Mouse (Mus musculus): ENCODE results near the gene Hap1. TPM values are rescaled to one million over a fixed set of nuclear protein-coding genes. Genes with fewer than 3 reads are reported as not detected.
"Not testable (repeated sequence)": the region's sequence is repeated elsewhere in the genome, so short reads cannot be mapped to it uniquely, and the experiment has no call there.

Hap1 gene
- total RNA-seq, 2 experiments from 2014 or later = not detected

DNA sequence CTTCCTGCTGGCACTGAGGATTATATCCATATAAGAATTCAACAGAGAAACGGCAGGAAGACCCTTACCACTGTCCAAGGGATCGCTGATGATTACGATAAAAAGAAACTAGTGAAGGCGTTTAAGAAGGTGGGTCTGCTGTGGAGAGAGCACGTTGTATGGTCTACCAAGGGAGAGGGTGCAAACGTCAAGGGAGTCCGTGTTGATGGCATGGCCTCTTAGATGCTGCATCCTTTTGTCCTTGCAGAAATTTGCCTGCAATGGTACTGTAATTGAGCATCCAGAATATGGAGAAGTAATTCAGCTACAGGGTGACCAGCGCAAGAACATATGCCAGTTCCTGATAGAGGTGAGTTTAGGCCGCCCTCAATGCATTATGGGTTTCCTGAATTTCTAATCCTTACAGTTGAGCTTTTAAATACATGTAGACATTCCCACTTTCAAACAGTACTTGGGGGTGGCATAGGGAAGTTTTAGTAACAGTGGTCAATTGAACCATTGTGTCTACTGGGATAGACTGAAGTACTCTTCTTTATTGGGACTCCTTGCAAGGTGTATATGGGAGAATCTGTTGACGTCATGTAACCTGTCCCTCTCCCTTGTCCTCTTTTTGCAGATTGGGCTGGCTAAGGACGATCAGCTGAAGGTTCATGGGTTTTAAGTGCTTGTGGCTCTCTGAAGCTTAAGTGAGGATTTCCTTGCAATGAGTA lies 35.1 kb downstream of the Hap1 start:
- not testable (repeated sequence) for ATAC-seq (replicated peaks; ENCODE audit: low FRiP score, poor library complexity, severe bottlenecking)

DNA sequence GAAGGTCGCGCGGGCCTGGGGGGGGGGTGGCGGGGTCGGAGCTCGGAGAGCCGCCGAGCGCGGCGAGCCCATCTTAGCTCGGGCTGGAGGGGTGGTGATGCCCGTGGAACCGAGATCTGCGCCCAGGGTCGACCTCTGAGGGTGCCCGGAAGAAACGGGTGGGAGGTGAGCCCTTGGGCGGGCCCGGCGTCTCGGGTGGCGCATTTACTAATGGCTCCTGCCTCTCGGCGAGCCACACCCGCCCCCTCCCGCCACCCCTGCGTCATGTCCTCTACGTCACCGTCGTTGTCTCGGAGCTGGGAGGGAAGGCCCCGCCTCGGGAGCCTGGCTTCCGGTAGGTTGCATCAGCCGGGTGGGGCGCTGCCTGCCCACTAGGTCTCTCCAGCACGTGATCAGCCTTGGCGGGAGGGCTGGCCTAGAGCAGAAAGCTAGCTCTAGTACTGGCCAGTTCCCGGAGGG lies 35.7 kb downstream of the Hap1 start:
- peak; percentile 87 for ATAC-seq (replicated peaks; ENCODE audit: low FRiP score, poor library complexity, severe bottlenecking)

DNA sequence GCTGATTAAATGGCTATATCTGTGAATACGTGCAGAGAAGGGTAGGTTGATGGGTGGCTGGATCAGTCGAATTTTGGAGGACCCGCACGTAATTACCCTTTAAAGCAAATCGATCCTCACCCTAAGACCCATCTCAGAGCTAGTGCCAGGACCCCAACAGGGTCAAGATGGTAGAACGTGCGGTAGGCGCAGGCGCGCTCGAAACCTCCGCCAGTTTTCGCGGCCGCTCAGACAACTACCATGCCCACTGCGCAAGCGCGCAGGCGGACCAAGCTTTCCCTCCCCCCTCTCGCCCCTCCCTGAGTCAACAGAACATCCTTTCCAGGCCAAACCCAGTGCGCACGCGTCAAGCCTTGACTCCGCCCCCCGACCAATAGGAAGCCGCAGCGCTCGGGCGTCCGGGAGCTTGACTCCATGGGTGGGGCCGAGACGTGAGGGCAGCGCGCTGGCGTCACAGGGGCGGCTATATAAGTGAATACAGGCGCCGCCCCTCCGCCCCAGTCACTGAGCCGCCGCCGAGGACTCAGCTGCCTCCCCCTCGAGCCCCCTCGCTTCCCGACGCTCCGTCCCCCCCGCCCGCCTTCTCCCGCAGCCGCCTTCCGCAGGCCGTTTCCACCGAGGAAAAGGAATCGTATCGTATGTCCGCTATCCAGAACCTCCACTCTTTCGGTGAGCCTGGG lies 36.3 kb downstream of the Hap1 start, which contains the start of gene Eif1:
Gene Eif1, plus strand, starts transcription at position 394 of the 680 bp plus-strand sequence.
- peak; percentile 86 for ATAC-seq (replicated peaks; ENCODE audit: low FRiP score, poor library complexity, severe bottlenecking)

DNA sequence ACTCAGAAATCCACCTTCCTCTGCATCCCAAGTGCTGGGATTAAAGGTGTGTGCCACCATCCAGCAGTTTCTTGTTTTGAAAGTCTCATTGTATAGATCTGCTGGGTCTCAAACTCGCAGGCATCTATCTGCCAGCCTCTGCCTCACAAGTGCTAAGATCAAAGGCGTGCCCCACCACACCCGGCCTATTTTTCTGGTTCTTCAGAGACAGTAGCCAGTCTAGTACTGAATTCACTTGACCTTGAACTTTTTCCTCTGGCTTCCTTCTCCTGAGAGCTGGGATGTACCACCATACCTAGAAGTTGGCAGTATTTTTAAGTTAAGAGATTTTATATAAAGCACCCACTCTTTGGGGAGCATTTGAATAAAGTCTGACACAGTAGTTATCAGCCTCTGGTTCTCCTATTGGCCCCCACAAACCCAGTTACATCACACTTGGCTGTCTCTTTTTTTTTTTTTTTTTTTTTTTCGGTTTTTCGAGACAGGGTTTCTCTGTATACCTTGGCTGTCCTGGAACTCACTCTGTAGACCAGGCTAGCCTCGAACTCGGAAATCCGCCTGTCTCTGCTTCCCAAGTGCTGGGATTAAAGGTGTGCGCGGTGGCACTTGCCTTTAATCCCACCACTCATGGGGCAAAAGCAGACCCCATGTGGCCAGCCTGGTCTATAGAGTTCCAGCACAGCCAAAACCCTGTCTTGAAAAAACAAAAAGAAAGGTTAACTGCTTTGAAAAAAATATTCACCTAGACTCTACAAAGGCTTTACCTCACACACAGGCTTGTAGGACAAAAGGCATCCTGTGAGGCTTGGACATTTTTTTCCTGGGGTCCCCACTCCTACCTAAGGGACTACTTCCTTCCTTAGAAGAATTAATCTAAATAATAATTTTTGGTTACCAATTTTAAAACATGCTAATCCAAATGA lies 37.1 kb downstream of the Hap1 start:
- ATAC-seq (replicated peaks; ENCODE audit: low FRiP score, poor library complexity, severe bottlenecking) = no peak

DNA sequence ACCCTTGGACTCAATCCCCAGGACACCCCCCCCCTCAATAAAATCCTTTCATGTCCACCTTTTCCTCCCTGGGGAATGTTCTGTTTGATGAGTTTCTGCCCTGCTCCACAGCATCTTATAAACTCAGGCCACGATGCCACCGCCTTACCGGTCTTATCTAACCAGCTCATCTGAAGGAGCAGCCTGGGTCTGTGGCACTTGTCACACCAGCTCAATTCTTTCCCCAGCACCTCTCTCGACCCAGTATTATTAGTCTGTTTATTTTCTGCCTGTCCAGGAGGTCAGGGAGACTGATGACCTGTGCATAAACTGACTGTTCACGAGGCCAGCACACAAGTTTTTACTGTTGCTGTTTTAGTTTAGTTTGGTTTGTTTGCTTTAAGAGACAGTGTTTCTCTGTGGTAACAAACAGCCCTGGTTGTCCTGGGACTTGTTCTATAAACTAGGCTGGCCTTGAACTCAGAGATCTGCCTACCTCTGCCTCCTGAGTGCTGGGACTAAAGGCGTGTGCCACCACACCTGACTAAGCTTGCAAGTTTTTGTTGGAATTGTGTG lies 38.0 kb downstream of the Hap1 start:
- ATAC-seq (replicated peaks; ENCODE audit: low FRiP score, poor library complexity, severe bottlenecking) = peak; percentile 43

DNA sequence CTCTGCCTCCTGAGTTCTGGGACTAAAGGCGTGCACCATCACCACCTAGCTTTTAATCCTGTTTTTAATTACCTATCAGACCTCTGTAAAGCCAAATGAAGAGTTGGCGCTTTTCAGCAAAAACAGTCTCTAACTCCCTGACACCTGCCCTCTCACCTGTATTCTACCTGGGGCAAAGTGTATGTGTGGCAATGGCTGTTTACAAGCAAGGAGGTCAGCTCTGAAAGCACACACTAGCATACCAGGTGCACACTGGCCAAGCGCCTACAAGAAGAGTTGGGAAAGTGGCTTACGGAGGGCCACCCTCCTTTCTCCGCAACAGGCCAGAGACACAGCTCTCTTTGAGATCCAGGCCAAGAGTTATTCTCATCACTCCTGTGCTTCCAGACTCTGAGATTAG lies 40.5 kb downstream of the Hap1 start:
- no peak for ATAC-seq (replicated peaks; ENCODE audit: low FRiP score, poor library complexity, severe bottlenecking)

DNA sequence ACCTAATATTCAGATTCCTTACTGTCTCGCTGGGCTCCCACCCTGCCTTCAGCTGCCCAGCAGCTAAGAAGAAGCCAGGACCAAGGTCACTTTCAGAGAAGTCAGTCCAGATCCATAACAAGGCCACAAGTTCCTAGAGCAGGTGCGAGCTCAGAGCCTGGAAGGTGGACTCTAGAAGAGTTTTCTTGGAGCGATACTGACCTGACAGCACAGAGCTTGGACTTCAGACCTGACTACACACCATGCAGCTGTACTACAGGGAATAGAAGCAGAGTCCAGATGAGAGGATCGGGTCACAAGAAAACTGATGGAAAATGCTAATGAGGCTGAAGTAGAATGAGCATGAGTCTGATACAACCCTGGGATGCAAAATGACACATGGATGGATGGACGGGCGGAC lies 42.5 kb downstream of the Hap1 start:
- ATAC-seq (replicated peaks; ENCODE audit: low FRiP score, poor library complexity, severe bottlenecking) = no peak

DNA sequence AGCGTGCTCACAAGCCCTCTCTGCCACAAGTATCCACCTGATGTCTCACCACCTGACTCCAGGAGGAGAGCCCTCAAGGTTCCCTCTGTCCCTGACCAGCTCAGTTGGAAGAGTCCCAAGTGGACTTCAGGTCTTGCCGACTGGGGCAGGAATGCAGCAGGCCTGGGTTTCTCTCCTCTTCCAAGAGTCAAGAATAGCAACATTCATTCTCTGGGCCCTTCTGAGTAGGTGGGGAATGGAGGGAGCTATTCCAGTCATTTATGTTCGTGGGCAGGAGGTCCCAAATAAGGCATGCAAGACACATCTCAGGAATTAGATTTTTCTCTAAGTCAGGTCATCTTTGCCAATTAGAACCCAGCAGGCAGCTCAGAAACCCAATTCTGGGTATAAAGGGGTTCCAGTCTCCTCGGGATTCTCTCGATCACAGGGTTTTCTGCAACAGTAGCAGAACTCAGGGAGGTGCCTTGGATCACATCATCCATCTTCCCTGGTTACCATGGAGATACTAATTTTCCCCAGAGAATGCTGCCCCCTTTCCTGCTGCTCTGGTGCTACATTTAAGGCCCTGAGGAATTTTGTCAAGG lies 43.7 kb downstream of the Hap1 start:
- ATAC-seq (replicated peaks; ENCODE audit: low FRiP score, poor library complexity, severe bottlenecking) = no peak

DNA sequence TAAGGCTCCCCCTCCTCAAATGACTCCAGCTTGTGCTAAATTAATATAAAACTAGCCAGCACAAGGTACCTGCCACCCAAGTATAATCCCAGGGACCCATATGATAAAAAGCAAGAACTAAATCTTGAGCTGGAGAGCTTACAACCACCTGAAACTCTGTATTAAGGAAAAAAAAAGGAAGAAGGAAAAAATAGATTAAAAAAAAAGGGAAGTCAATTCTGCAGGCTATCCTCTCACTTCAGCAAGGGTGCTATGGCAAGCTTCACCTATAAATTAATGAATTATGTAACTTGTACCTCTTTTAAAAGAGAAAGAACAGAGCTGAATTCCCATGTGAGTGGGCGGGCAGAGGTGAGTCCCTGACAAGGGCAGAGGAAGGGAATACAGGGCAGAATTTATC lies 44.3 kb downstream of the Hap1 start:
- ATAC-seq (replicated peaks; ENCODE audit: low FRiP score, poor library complexity, severe bottlenecking) = no peak

DNA sequence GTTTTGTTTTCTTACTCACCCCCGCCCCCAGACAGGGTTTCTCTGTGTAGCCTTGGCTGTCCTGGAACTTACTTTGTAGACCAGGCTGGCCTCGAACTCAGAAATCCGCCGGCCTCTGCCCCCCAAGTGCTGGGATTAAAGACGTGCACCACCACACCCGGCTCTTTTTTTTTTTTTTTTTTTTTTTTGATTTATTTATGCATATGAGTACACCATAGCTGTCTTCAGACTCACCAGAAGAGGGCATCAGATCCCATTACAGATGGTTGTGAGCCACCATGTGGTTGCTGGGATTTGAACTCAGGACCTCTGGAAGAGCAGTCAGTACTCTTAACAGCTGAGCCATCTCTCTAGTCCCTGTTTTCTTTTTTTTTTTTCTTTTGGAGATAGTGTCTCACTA lies 47.3 kb downstream of the Hap1 start:
- ATAC-seq (replicated peaks; ENCODE audit: low FRiP score, poor library complexity, severe bottlenecking) = not testable (repeated sequence)

DNA sequence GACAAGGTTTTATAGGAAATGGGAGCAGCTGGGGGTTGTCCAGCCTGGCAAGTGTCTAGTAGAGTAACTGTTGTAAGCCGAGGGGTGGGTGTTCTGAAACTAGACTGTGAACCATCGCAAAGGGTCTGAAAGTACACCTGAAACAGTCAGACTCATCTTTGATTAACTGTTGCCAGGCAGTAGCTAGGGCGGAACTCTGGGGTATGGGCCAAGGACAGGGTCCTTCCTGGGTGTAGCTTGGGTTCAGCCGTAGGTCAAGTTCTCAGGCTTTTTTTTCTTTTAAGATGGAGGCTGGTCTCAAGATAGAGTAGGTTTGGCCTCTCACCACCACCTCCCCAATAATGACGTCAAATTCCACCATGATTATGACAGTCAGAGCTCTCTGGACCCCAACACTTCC lies 48.0 kb downstream of the Hap1 start:
- ATAC-seq (replicated peaks; ENCODE audit: low FRiP score, poor library complexity, severe bottlenecking) = no peak

DNA sequence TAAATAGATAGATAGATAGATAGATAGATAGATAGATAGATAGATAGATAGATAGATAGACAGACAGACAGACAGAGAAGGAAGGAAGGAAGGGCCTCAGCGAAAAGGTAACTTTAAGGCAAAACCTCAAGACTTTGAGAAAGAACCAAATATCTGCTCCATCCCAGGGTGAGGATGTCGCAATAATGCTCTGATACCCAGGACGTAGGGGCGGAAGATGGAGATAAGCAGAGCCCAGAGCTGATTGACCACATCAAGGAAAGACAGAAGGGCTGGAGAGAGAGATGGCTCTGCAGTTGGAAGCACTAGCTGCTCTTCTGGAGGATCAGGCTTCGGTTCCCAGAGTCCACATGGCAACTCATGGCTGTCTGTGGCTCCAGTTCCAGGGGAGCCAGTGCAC lies 54.6 kb downstream of the Hap1 start:
- ATAC-seq (replicated peaks; ENCODE audit: low FRiP score, poor library complexity, severe bottlenecking) = no peak

DNA sequence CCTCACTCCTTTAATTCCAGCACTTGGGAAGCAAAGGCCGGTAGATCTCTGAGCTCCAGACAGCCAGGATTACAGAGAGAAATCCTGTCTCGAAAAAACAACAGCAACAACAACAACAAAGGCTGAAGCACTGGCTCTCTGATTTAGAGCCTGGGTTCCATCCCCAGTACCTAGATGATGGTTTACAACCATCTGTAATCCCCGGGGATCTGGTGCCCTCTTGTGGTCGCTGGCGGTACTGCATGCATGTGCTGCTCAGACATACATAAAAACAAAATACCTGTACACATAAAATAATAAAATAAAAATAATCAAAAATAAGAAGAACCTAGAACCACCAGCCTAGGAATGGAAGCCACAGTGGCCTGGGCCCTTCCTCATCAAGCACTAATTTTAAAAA lies 55.6 kb downstream of the Hap1 start:
- ATAC-seq (replicated peaks; ENCODE audit: low FRiP score, poor library complexity, severe bottlenecking) = peak; percentile 57; the same call in 1 of the 2 replicates

DNA sequence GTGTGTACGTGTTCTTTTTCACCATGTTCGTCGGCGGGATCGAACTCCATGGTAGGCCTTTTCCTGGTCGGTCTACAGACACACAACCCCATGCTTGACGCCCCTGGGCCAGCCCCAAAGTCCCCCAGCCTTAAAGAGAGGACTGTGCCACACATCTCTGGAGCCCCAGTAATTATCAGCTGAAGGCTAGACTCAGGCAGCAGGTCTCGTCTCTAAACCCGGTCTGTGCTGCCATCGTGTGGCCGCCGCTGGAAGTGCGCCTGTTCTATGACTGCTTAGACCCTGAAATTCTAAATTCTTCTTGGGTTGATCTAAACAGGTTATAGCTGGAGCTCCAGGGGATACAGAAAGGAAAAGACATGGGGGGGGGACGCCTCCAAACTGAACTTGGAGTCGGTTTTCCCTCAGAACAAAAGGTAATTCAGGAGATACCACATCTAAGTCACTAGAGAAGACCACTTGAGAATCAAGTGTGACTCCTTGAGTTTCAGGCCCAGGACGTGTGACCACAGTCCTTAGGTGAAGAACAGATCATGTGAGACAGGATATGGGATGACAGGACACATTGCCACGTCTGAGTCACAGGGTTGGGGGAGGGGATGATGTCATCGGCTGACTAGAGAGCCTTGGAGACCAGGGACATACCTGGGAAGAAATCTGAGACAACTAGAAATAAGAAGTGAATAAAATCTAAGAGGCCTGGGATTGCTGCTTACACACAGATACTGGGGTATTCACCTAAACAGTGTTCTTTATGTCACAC lies 57.5 kb downstream of the Hap1 start:
- ATAC-seq (replicated peaks; ENCODE audit: low FRiP score, poor library complexity, severe bottlenecking) = peak; percentile 73

DNA sequence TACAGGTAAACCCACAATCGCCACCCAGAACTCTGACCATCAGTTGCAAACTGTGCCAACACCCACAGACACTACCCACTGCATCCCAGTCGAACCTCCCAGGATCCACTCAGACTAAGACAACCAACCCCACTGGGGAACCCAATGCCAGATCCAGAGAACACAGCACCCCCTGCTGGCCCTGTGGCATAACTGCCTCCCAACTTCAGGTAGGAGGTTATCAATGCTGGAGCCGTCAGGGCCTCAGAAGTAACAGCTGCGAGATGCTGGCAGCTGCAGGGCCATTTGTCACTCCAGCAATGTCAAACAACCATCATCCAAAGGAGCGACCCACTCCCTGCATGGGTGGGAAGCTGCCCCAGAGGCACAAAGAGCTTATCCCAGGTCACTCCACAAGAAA lies 58.1 kb downstream of the Hap1 start:
- peak; percentile 47 for ATAC-seq (replicated peaks; ENCODE audit: low FRiP score, poor library complexity, severe bottlenecking)

Data from erythroblast, adult 5-6 weeks (primary cell).